Mouse (Mus musculus) intestine, embryonic 14.5 days (tissue): ENCODE data around the gene Faah. TPM values are rescaled to one million over a fixed set of nuclear protein-coding genes. Genes with fewer than 3 reads are reported as not detected.

Source experiments
- ATAC-seq: fragments of 200-750 bp; cut with Nextera tagmentation; replicated peaks from 2 replicates; pipeline ENCODE4 v1.8.0; 2017; ENCODE audit warnings: low read depth, moderate number of reproducible peaks, moderate TSS enrichment, moderate library complexity; ENCODE audit not compliant: low FRiP score, low TSS enrichment
- DNase-seq: peaks from one replicate; pipeline ENCODE4 v3.0.0-alpha.2; 2018; ENCODE audit warnings: low spot score
- H3K27ac ChIP-seq: fragments of 300-500 bp; sonication (generic); 2 replicates; pipeline ENCODE4 v1.5.1; 2014; ENCODE audit warnings: low read depth, mild to moderate bottlenecking, control low read depth
- H3K27me3 ChIP-seq: fragments of 300-500 bp; sonication (generic); replicated peaks from 2 replicates; pipeline ENCODE4 v1.6.1; 2014; ENCODE audit warnings: low read length, control low read depth; ENCODE audit not compliant: control insufficient read depth, insufficient read depth
- H3K36me3 ChIP-seq: fragments of 300-500 bp; sonication (generic); 2 replicates; pipeline ENCODE4 v1.6.1; 2014; ENCODE audit warnings: low read length, control low read depth; ENCODE audit not compliant: control insufficient read depth, insufficient read depth
- H3K4me1 ChIP-seq: fragments of 300-500 bp; sonication (generic); replicated peaks from 2 replicates; pipeline ENCODE4 v1.6.1; 2014; ENCODE audit warnings: low read length, control low read depth, mixed read lengths; ENCODE audit not compliant: control insufficient read depth, insufficient read depth
- H3K4me2 ChIP-seq: fragments of 300-500 bp; sonication (generic); 2 replicates; pipeline ENCODE4 v1.6.1; 2014; ENCODE audit warnings: low read length
- H3K4me3 ChIP-seq: fragments of 300-500 bp; sonication (generic); 2 replicates; pipeline ENCODE4 v1.5.1; 2014; ENCODE audit warnings: low read depth, low read length, control low read depth, mixed read lengths
- H3K9ac ChIP-seq: fragments of 300-500 bp; sonication (generic); 2 replicates; pipeline ENCODE4 v1.6.1; 2014; ENCODE audit warnings: mild to moderate bottlenecking, low read length
- H3K9me3 ChIP-seq: fragments of 300-500 bp; sonication (generic); 2 replicates; pipeline ENCODE4 v1.6.1; 2016; ENCODE audit warnings: low read length, control low read depth; ENCODE audit not compliant: control insufficient read depth
- WGBS: fragments of 180-500 bp; shearing (Covaris S2); extraction: QIAGEN DNeasy Blood & Tissue Kit; methylation state at CpG from one replicate; pipeline ENCODE4 v1.1.7; 2014; 5-methylcytosine and 5-hydroxymethylcytosine counted together
- polyA plus RNA-seq: library from polyadenylated mRNA; unstranded; fragments of >200 nt; fragmentation: Nextera tagmentation; extraction: Ambion mirVana; gene quantifications from 2 replicates; pipeline ENCODE4 v1.2.1, GENCODE M21; 2014

The Faah gene
- polyA plus RNA-seq, 1 experiment from 2014 or later: 19.2 TPM

DNA sequence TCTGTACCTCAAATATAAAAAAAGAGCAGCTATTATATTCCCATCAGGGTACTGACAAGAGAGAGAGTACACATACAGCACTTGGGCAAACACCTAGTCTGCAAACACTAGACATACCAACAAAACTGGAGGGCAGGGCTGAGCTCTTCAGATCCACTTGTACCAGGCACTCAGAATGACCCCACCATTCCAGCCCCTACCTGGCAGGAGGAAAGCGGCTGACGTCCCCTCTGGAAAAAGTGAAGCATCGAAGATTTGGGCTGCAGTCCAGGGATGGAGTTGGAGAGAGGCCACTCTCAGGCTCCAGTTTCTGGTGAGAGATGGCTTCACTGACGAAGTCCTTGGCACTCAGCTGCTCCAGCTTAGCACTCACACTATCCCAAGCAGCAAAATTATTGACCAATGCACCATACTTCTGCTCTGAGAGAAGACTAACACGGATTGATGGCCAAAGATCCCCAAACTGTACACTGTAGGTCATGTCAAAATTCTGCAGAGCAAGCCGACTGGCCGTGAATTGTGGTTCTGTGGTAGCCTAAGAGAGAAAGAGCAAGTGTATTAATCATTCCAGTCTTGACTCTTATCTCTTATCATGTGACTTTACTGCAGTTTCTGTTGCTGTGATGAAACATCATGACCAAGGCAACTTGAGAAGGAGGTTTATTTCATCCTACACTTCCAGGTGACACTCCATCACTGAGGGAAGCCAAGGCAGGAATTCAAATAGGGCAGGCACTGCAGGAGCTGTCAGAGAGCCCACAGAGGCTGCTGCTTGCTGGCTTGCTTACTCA is 30.6 kb upstream of the Faah start:
- no peak overlapping the region for H3K4me2 ChIP-seq
- H3K9ac ChIP-seq: no peak overlapping the region
- H3K9me3 ChIP-seq: no peaks in the 10 kb centered on the region
- peaks cover 20% of the 10 kb centered on the region for H3K36me3 ChIP-seq
- H3K4me3 ChIP-seq: no peak overlapping the region
- peaks cover 7% of the 10 kb centered on the region for H3K4me1 ChIP-seq
- no peak for ATAC-seq
- no peak for DNase-seq
- no peaks in the 10 kb centered on the region for H3K27me3 ChIP-seq
- 78% methylated on average over 7 of the region's 7 CpGs for WGBS
- no peak overlapping the region for H3K27ac ChIP-seq

DNA sequence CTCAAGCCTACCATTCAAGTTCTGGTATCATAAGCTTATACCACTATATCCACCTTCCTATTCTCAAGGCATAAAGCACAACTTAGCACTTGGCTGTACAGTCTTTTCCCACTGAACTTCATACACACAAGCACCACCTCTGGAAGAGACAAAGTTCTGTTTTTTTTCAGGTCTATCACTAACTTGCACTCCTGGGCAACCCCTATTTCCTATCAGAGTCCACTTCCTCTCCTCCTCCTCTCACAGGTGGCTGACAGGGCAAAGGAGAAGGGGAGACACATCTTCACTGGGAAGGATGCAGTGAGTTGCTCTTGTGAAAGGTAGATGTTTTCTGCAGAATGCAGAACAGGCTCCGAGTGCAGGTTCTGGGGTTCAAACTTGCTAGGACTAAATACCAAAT is 30.0 kb upstream of the Faah start:
- Histone ChIP-seq H3K36me3 (peaks cover 22% of the 10 kb centered on the region), H3K4me2 (no peak overlapping the region), H3K4me1 (peaks cover 6% of the 10 kb centered on the region), H3K4me3 (no peak overlapping the region), H3K9me3 (no peaks in the 10 kb centered on the region), H3K27me3 (no peaks in the 10 kb centered on the region), H3K27ac (no peak overlapping the region), H3K9ac (no peak overlapping the region)
- 91% methylated on average over 1 of the region's 1 CpGs for WGBS
- DNase-seq (no peak), ATAC-seq (no peak)

DNA sequence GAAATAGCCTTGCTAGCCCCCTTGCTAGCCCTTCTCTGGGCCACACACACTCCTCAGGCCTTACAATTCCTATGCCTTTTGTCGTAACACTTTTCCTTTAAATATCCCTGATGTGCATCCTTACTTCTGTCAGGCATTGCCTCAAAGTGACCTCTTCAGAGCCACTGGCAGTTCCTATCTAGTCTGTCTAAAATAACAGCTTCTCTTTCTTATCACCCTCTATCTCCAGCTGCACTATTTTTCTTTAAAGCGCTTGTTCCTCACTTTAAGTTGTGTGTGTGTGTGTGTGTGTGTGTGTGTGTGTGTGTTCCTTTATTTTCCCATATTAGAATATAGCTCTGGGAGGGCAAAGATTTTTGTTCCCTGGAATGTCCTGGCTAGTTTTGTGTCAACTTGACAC is 28.9 kb upstream of the Faah start:
- Histone ChIP-seq H3K27me3 (no peaks in the 10 kb centered on the region), H3K9ac (no peak overlapping the region), H3K36me3 (peaks cover 28% of the 10 kb centered on the region), H3K4me1 (no peaks in the 10 kb centered on the region), H3K4me2 (no peak overlapping the region), H3K9me3 (no peaks in the 10 kb centered on the region), H3K27ac (no peak overlapping the region), H3K4me3 (no peak overlapping the region)
- DNase-seq: no peak
- WGBS: 92% methylated on average over 2 of the region's 2 CpGs
- ATAC-seq: no peak

DNA sequence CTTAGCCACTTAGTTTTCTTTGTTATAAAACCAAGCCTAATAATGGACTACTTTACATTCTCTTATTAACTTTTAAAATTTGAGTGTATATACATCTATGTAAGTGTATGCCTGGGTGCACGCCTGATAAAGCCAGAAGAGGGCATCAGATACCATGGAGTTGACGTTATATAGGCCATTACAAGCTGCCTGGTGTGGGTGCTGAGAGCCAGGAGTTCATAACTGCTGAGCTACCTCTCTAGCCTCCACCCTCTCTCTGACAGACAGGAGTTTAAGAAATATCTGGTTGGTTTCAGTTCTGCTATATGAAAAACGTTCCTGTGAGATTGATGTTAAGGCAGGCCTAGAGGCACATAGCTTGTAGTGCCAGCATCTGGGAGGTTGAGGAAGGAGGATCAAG is 24.5 kb upstream of the Faah start:
- 73% methylated on average over 3 of the region's 3 CpGs for WGBS
- Histone ChIP-seq H3K4me3 (no peak overlapping the region), H3K27me3 (no peaks in the 10 kb centered on the region), H3K9me3 (no peaks in the 10 kb centered on the region), H3K4me1 (no peaks in the 10 kb centered on the region), H3K4me2 (no peak overlapping the region), H3K9ac (no peak overlapping the region), H3K36me3 (peaks cover 43% of the 10 kb centered on the region), H3K27ac (no peak overlapping the region)
- ATAC-seq (no peak), DNase-seq (no peak)

DNA sequence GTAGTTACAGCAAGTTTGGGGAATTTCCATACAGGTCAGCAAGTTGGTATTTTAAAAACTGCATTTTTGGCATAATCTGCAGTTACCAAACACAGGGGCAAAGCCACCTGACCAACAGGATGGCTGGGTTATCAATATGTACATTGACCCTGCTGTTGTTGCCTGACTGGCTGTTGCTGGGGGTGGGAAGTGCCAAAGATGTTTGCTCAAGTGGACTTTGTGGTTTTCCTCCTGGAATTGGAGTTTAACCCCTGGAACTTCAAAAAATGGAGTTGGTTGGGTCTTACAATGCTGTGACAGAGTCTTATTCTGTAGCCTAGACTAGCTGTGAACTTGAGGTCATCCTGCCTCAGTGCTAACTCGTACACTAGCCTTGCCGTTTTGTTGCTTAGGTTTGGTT is 22.7 kb upstream of the Faah start:
- Histone ChIP-seq H3K4me1 (no peaks in the 10 kb centered on the region), H3K4me2 (no peak overlapping the region), H3K27ac (no peak overlapping the region), H3K9ac (no peak overlapping the region), H3K9me3 (no peaks in the 10 kb centered on the region), H3K4me3 (no peak overlapping the region), H3K27me3 (no peaks in the 10 kb centered on the region), H3K36me3 (peaks cover 43% of the 10 kb centered on the region)
- 98% methylated on average over 2 of the region's 2 CpGs for WGBS
- no peak for DNase-seq
- no peak for ATAC-seq

DNA sequence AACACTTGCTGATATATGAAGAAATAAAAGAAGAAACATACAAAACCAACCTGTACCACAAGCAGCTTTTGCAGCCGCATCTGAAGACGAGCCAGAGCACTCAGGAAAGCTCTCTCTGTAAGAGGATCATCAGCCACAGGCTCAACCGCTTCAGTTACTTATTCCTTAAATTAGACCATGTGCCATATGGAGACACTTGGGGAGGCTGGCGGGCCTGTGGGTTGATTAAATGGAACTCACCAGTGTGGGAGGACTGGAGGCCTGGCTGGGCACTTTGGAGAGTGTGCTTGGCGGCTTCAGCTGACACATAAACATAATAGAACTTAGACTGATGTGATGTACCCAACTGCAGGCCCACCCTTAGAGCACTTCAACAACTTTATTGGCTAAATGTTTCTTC is 15.6 kb upstream of the Faah start:
- no peak overlapping the region for H3K27ac ChIP-seq
- no peak overlapping the region for H3K9ac ChIP-seq
- H3K9me3 ChIP-seq: no peaks in the 10 kb centered on the region
- no peaks in the 10 kb centered on the region for H3K4me1 ChIP-seq
- ATAC-seq (no peak), DNase-seq (no peak)
- WGBS: 92% methylated on average over 5 of the region's 5 CpGs
- H3K4me3 ChIP-seq: no peak overlapping the region
- H3K27me3 ChIP-seq: no peaks in the 10 kb centered on the region
- peaks cover 44% of the 10 kb centered on the region for H3K36me3 ChIP-seq
- no peak overlapping the region for H3K4me2 ChIP-seq

DNA sequence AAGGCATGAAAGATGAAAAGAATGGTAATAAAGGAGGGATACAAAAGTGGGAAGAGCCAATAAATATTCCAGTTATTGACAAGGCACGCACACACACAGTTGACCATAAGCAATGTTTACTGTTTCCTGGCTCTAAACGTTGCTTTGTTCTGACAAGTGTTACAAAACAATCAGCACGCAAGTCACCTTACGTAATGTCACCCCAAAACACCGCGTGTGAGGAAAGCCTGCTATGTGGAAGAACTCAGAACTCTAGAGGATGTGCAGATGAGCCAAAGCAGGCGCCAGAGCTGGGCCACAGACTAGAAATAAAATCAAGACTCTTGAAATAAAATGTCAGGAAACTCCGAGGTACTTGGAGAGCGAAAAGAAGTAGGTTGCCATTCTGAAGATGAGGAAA is 15.2 kb upstream of the Faah start:
- H3K9ac ChIP-seq: no peak overlapping the region
- 88% methylated on average over 9 of the region's 9 CpGs for WGBS
- no peak overlapping the region for H3K4me2 ChIP-seq
- H3K36me3 ChIP-seq: peaks cover 41% of the 10 kb centered on the region
- no peaks in the 10 kb centered on the region for H3K27me3 ChIP-seq
- H3K27ac ChIP-seq: no peak overlapping the region
- ATAC-seq (no peak), DNase-seq (no peak)
- H3K9me3 ChIP-seq: no peaks in the 10 kb centered on the region
- H3K4me1 ChIP-seq: no peaks in the 10 kb centered on the region
- H3K4me3 ChIP-seq: no peak overlapping the region

DNA sequence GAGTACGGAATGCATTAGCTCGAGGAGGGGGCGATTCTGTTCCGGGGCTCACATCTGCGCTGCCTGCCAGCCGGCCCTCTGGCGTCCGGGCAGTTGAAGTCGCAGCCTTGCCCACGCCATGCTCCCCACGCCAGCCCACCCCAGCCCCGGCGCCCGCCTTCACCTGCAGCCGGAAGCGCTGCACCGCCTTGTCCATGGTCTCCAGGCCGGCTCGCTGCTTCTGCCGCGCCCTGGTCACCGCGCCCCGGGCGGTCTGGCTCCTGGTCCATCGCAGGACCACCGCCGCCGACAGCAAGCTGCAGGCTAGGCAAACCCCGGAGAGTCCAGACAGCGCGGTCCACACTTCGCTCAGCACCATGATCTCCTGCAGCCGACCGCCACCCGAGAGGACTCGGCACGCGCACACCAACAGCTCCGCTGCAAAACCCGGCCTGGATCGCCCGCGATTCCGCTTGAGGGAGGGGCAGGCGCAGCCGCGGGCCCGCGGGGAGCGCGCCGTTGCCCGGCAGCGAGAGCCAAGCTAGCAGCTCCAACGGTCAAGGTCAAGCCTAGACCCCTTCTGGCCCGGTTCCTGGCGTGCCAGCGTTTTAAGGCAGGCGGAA is 325 bp downstream of the Faah start:
- Histone ChIP-seq H3K4me2 (peak overlapping the region; percentile 93), H3K9ac (peak overlapping the region; percentile 52), H3K27ac (no peak overlapping the region; the same call in 1 of the 2 replicates), H3K9me3 (no peaks in the 10 kb centered on the region), H3K36me3 (no peaks in the 10 kb centered on the region), H3K4me1 (0 out of 2 replicates have a peak, but pooled peaks cover 2% of the 10 kb centered on the region), H3K4me3 (peak overlapping the region; percentile 55), H3K27me3 (peaks cover 56% of the 10 kb centered on the region)
- ATAC-seq (peak; percentile 82), DNase-seq (peak; percentile 88)
- WGBS: under 1% methylated on average over 60 of the region's 60 CpGs
